Mouse (Mus musculus) cortical plate, adult 2 months (tissue): ENCODE data around the gene Kansl1l.

Experiments
- CTCF ChIP-seq: fragments of 200-500 bp; IDR thresholded peaks from 2 replicates; pipeline ENCODE4 v1.5.1; 2011; ENCODE audit warnings: mild to moderate bottlenecking, control low read depth, low read length; ENCODE audit not compliant: insufficient read depth; ENCODE audit errors: extremely low read depth
- POLR2A ChIP-seq: fragments of 200-500 bp; IDR thresholded peaks from 2 replicates; pipeline ENCODE4 v1.6.1; 2011; ENCODE audit warnings: mild to moderate bottlenecking, low read length, control low read depth; ENCODE audit not compliant: insufficient read depth; ENCODE audit errors: extremely low read depth

GRCm38 (mm10) chr1:66861764-66862672 lies 44.7 kb upstream of the Kansl1l start:
- TF ChIP-seq POLR2A (no peak), CTCF (no peak)
